Mouse (Mus musculus) midbrain, embryonic 16.5 days (tissue): Measurements from ENCODE around the gene Arhgap15. TPM values are rescaled to one million over a fixed set of nuclear protein-coding genes. Genes with fewer than 3 reads are reported as not detected.

Source experiments
- ATAC-seq: fragments of 200-750 bp; cut with Nextera tagmentation; 2 replicates; pipeline ENCODE4 v1.8.0; 2017; ENCODE audit warnings: moderate TSS enrichment
- H3K27ac ChIP-seq: fragments of 300-500 bp; sonication (generic); 2 replicates; pipeline ENCODE4 v1.5.1; 2014; ENCODE audit warnings: mild to moderate bottlenecking, low read length, mixed read lengths
- H3K27me3 ChIP-seq: fragments of 300-500 bp; sonication (generic); 2 replicates; pipeline ENCODE4 v1.6.1; 2014; ENCODE audit warnings: low read depth, low read length, mixed read lengths; ENCODE audit not compliant: control insufficient read depth, insufficient read depth
- H3K36me3 ChIP-seq: fragments of 300-500 bp; sonication (generic); 2 replicates; pipeline ENCODE4 v1.6.1; 2014; ENCODE audit warnings: mild to moderate bottlenecking, low read length, moderate library complexity, mixed read lengths; ENCODE audit not compliant: control insufficient read depth, insufficient read depth
- H3K4me1 ChIP-seq: fragments of 300-500 bp; sonication (generic); 2 replicates; pipeline ENCODE4 v1.6.1; 2014; ENCODE audit warnings: mild to moderate bottlenecking, low read length, mixed read lengths; ENCODE audit not compliant: control insufficient read depth, insufficient read depth
- H3K4me2 ChIP-seq: fragments of 300-500 bp; sonication (generic); 2 replicates; pipeline ENCODE4 v1.6.1; 2014; ENCODE audit warnings: mild to moderate bottlenecking, low read length, mixed read lengths
- H3K4me3 ChIP-seq: fragments of 300-500 bp; sonication (generic); 2 replicates; pipeline ENCODE4 v1.5.1; 2014; ENCODE audit warnings: low read depth, mild to moderate bottlenecking, low read length, moderate library complexity, mixed read lengths
- H3K9ac ChIP-seq: fragments of 300-500 bp; sonication (generic); 2 replicates; pipeline ENCODE4 v1.6.1; 2014; ENCODE audit warnings: low read depth, low read length, mixed read lengths
- H3K9me3 ChIP-seq: fragments of 300-500 bp; sonication (generic); replicated peaks from 2 replicates; pipeline ENCODE4 v1.6.1; 2014; ENCODE audit warnings: mild to moderate bottlenecking, low read length, mixed read lengths; ENCODE audit not compliant: control insufficient read depth, poor library complexity, severe bottlenecking
- WGBS: fragments of 180-500 bp; shearing (Covaris S2); extraction: QIAGEN DNeasy Blood & Tissue Kit; methylation state at CpG from one replicate; pipeline ENCODE4 v1.1.7; 2014; 5-methylcytosine and 5-hydroxymethylcytosine counted together
- polyA plus RNA-seq: library from polyadenylated mRNA; unstranded; fragments of >200 nt; fragmentation: Nextera tagmentation; extraction: Ambion mirVana; gene quantifications from 2 replicates; pipeline ENCODE4 v1.2.1, GENCODE M21; 2015

Gene Arhgap15
- polyA plus RNA-seq, 1 experiment from 2014 or later = 1.1 TPM

- Histone ChIP-seq H3K27ac (no peak overlapping the region), H3K27me3 (no peaks in the 10 kb centered on the region), H3K9me3 (no peaks in the 10 kb centered on the region), H3K4me2 (no peak overlapping the region), H3K9ac (no peak overlapping the region), H3K36me3 (no peaks in the 10 kb centered on the region), H3K4me3 (no peak overlapping the region), H3K4me1 (no peaks in the 10 kb centered on the region)
- WGBS = 94% methylated on average over 7 of the region's 7 CpGs
- ATAC-seq = no peak
Observed at GRCm38 (mm10) chr2:43737546-43737945, 11.1 kb upstream of the Arhgap15 start.

GRCm38 (mm10) chr2:43738562-43739112 lies 10.0 kb upstream of the Arhgap15 start:
- H3K36me3 ChIP-seq = no peaks in the 10 kb centered on the region
- no peak for ATAC-seq
- H3K4me3 ChIP-seq = no peak overlapping the region
- H3K27ac ChIP-seq = no peak overlapping the region
- H3K4me2 ChIP-seq = no peak overlapping the region
- H3K27me3 ChIP-seq = no peaks in the 10 kb centered on the region
- H3K9ac ChIP-seq = no peak overlapping the region
- H3K9me3 ChIP-seq = no peaks in the 10 kb centered on the region
- no peaks in the 10 kb centered on the region for H3K4me1 ChIP-seq
- WGBS = 90% methylated on average over 10 of the region's 10 CpGs

GRCm38 (mm10) chr2:43739190-43739818 lies 9.3 kb upstream of the Arhgap15 start:
- no peak overlapping the region for H3K9ac ChIP-seq
- no peak overlapping the region for H3K4me2 ChIP-seq
- H3K27me3 ChIP-seq = no peaks in the 10 kb centered on the region
- H3K27ac ChIP-seq = no peak overlapping the region
- H3K4me1 ChIP-seq = no peaks in the 10 kb centered on the region
- 90% methylated on average over 9 of the region's 9 CpGs for WGBS
- no peaks in the 10 kb centered on the region for H3K9me3 ChIP-seq
- no peak for ATAC-seq
- H3K36me3 ChIP-seq = no peaks in the 10 kb centered on the region
- H3K4me3 ChIP-seq = no peak overlapping the region

GRCm38 (mm10) chr2:43749321-43749720 lies 697 bp downstream of the Arhgap15 start:
- Histone ChIP-seq H3K27ac (no peak overlapping the region), H3K9ac (no peak overlapping the region), H3K27me3 (no peaks in the 10 kb centered on the region), H3K4me1 (no peaks in the 10 kb centered on the region), H3K4me2 (no peak overlapping the region), H3K9me3 (no peaks in the 10 kb centered on the region; the same call in 1 of the 2 replicates), H3K4me3 (no peak overlapping the region), H3K36me3 (no peaks in the 10 kb centered on the region)
- WGBS = 75% methylated on average over 3 of the region's 3 CpGs
- ATAC-seq = no peak

GRCm38 (mm10) chr2:43755899-43756298 lies 7.3 kb downstream of the Arhgap15 start:
- Histone ChIP-seq H3K4me2 (no peak overlapping the region), H3K9ac (no peak overlapping the region), H3K27ac (no peak overlapping the region), H3K27me3 (no peaks in the 10 kb centered on the region), H3K4me1 (no peaks in the 10 kb centered on the region), H3K4me3 (no peak overlapping the region), H3K9me3 (no peaks in the 10 kb centered on the region; the same call in 1 of the 2 replicates), H3K36me3 (no peaks in the 10 kb centered on the region)
- WGBS = 98% methylated on average over 3 of the region's 3 CpGs
- ATAC-seq = no peak

GRCm38 (mm10) chr2:43756626-43757025 lies 8.0 kb downstream of the Arhgap15 start:
- H3K4me1 ChIP-seq = no peaks in the 10 kb centered on the region
- WGBS = 80% methylated on average over 2 of the region's 2 CpGs
- H3K27ac ChIP-seq = no peak overlapping the region
- H3K9ac ChIP-seq = no peak overlapping the region
- H3K36me3 ChIP-seq = no peaks in the 10 kb centered on the region
- H3K27me3 ChIP-seq = no peaks in the 10 kb centered on the region
- H3K4me2 ChIP-seq = no peak overlapping the region
- no peaks in the 10 kb centered on the region; the same call in 1 of the 2 replicates for H3K9me3 ChIP-seq
- no peak overlapping the region for H3K4me3 ChIP-seq
- no peak for ATAC-seq

GRCm38 (mm10) chr2:43761735-43762134 lies 13.1 kb downstream of the Arhgap15 start:
- H3K27ac ChIP-seq = no peak overlapping the region
- ATAC-seq = no peak
- no peaks in the 10 kb centered on the region for H3K36me3 ChIP-seq
- H3K9ac ChIP-seq = no peak overlapping the region
- no peaks in the 10 kb centered on the region for H3K27me3 ChIP-seq
- H3K4me2 ChIP-seq = no peak overlapping the region
- H3K4me1 ChIP-seq = no peaks in the 10 kb centered on the region
- H3K4me3 ChIP-seq = no peak overlapping the region
- no peaks in the 10 kb centered on the region for H3K9me3 ChIP-seq
- WGBS = 84% methylated on average over 3 of the region's 3 CpGs

- H3K4me2 ChIP-seq = no peak overlapping the region
- ATAC-seq = no peak
- H3K36me3 ChIP-seq = no peaks in the 10 kb centered on the region
- no peak overlapping the region for H3K27ac ChIP-seq
- H3K27me3 ChIP-seq = no peaks in the 10 kb centered on the region
- H3K9ac ChIP-seq = no peak overlapping the region
- H3K9me3 ChIP-seq = no peaks in the 10 kb centered on the region
- 74% methylated on average over 5 of the region's 5 CpGs for WGBS
- no peaks in the 10 kb centered on the region for H3K4me1 ChIP-seq
- no peak overlapping the region for H3K4me3 ChIP-seq
Observed at GRCm38 (mm10) chr2:43763279-43763678, 14.7 kb downstream of the Arhgap15 start.

- Histone ChIP-seq H3K36me3 (no peaks in the 10 kb centered on the region), H3K9me3 (no peaks in the 10 kb centered on the region), H3K4me2 (no peak overlapping the region), H3K4me3 (no peak overlapping the region), H3K4me1 (no peaks in the 10 kb centered on the region), H3K27me3 (no peaks in the 10 kb centered on the region), H3K27ac (no peak overlapping the region), H3K9ac (no peak overlapping the region)
- 91% methylated on average over 1 of the region's 1 CpGs for WGBS
- ATAC-seq = no peak
Observed at GRCm38 (mm10) chr2:43764456-43764855, 15.8 kb downstream of the Arhgap15 start.
